Mouse (Mus musculus) cerebellum, adult 8-10 months (tissue): ENCODE data around the gene Gm20903.
"Not testable (repeated sequence)": the region's sequence is repeated elsewhere in the genome, so short reads cannot be mapped to it uniquely, and the experiment has no call there.

Source experiments
- DNase-seq: peaks from one replicate; pipeline ENCODE4 v3.0.0; 2022

Gm20903 gene

GRCm38 (mm10) chrY:73669015-73669414 is at the start of gene Gm20903:
TSS of gene Gm20903 (plus strand) at chrY:73669315.
- not testable (repeated sequence) for DNase-seq
